Mouse (Mus musculus): ENCODE measurements around the gene Igfbp6. TPM values are rescaled to one million over a fixed set of nuclear protein-coding genes. Genes with fewer than 3 reads are reported as not detected.

The Igfbp6 gene
- total and polyA plus RNA-seq, 3 experiments = 0.38 TPM; not detected in 2

DNA sequence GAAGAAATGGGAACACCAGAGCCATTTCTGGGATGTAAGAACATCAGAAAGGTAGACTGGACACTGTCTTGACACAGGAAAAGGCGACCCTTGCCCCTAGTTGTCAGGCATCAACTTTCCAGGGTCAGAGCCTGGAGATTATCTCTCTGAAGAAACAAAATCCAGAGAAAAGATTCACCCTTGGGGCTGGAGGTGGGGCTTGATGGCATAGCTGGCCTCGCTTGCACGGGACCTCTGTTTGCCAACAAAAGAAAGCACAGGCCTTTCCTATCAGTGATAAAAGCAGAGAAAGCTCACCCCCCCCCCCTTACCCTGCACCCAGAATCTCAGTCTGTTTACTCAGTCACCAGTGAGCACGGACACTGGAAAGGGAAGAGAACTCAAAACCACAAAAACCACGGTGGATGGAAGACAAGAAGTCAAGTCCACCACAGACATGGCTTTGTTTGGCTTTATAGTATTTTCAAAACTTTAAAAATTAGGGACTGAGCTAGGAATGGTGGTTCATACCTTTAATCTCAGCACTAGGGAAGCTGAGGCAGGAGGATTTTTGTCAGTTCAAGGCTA is 48.7 kb downstream of the Igfbp6 start:
- Histone ChIP-seq H3K27me3 (replicated peaks) (peaks cover 2% of the 10 kb centered on the region), H3K9ac (ENCODE audit: insufficient read depth, low read depth) (no peak overlapping the region), H3K79me2 (replicated peaks; ENCODE audit: control insufficient read depth, extremely low read depth, insufficient read depth, poor library complexity, severe bottlenecking) (no peaks in the 10 kb centered on the region), H3K9me3 (replicated peaks; ENCODE audit: low read length) (no peaks in the 10 kb centered on the region), H3K4me2 (ENCODE audit: insufficient read depth, low read depth, poor library complexity, severe bottlenecking) (peak overlapping the region; percentile 2), H3K27ac (ENCODE audit: insufficient read depth, low read depth) (no peak overlapping the region), H3K4me3 (replicated peaks in 1 of 3; ENCODE audit: low read depth in 2 of 3, low read length in 2 of 3, poor library complexity in 1 of 3) (no peak overlapping the region), H3K4me1 (ENCODE audit: control insufficient read depth in 1 of 2, insufficient read depth in 2 of 2) (peaks cover 17 to 59% of the 10 kb centered on the region in 2 experiments), H3K36me3 (replicated peaks in 1 of 2; ENCODE audit: control insufficient read depth in 1 of 2, insufficient read depth in 1 of 2, low read length in 1 of 2) (no peaks in the 10 kb centered on the region)
- TF ChIP-seq GABPA (IDR thresholded peaks at IDR 0.05; ENCODE audit: insufficient replicate concordance, low read depth, low read length) (no peak), ZNF384 (IDR thresholded peaks at IDR 0.05; ENCODE audit: low read depth, low read length) (no peak), MAX (IDR thresholded peaks at IDR 0.05; ENCODE audit: low read length) (no peak), BHLHE40 (IDR thresholded peaks at IDR 0.05; ENCODE audit: low read depth, low read length) (no peak), POLR2AphosphoS2 (IDR thresholded peaks at IDR 0.05; ENCODE audit: low read depth, low read length) (no peak), MAFK (IDR thresholded peaks at IDR 0.05; ENCODE audit: insufficient replicate concordance, low read length) (no peak), EP300 (IDR thresholded peaks at IDR 0.05; ENCODE audit: low read length) (no peak), NRF1 (IDR thresholded peaks at IDR 0.05; ENCODE audit: low read depth, low read length) (no peak), ELF1 (IDR thresholded peaks at IDR 0.05; ENCODE audit: low read depth, low read length) (no peak), PAX5 (IDR thresholded peaks at IDR 0.05; ENCODE audit: low read length) (no peak), MYC (IDR thresholded peaks at IDR 0.05; ENCODE audit: low read depth, low read length) (no peak), MXI1 (IDR thresholded peaks at IDR 0.05; ENCODE audit: low read depth, low read length) (no peak), ZC3H11A (IDR thresholded peaks at IDR 0.05; ENCODE audit: low read depth, low read length) (no peak)
- DNase-seq (ENCODE audit: extremely low read depth) = no peak
- dilution Hi-C loops (cut with MboI; ENCODE audit: extremely low pct_ligation_motif_present, extremely low pct_unique_long_range_greater_than_20kb, low sequenced_read_pairs) = no loop called here
- in situ Hi-C loops (cut with MboI; ENCODE audit: low pct_ligation_motif_present, low pct_unique_long_range_greater_than_20kb, low sequenced_read_pairs) = no loop called here

DNA sequence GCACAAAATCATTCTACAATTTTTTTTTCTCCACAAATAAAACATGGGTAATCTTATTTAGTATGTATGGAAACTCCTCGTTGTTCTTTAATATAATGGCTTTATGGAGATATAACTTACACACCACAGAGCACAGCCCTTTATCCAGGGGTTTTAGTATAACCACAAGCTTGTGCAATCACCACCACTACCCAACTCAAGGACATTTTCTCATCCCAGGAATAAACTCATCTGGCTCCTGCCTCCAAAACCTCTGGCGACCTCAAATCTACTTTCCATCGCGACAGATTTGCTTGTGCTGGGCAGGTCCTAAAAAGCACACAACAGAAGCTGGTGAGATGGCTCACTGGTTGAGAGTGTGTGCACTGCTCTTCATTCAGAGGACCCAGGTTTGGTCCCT is 49.5 kb downstream of the Igfbp6 start:
- in situ Hi-C loops (cut with MboI; ENCODE audit: low pct_ligation_motif_present, low pct_unique_long_range_greater_than_20kb, low sequenced_read_pairs) = no loop called here
- dilution Hi-C loops (cut with MboI; ENCODE audit: extremely low pct_ligation_motif_present, extremely low pct_unique_long_range_greater_than_20kb, low sequenced_read_pairs) = no loop called here
- H3K27ac ChIP-seq (ENCODE audit: insufficient read depth, low read depth) = no peak overlapping the region
- no peak overlapping the region for H3K4me2 ChIP-seq (ENCODE audit: insufficient read depth, low read depth, poor library complexity, severe bottlenecking)
- H3K9ac ChIP-seq (ENCODE audit: insufficient read depth, low read depth) = no peak overlapping the region
- peaks cover 2% of the 10 kb centered on the region for H3K27me3 ChIP-seq (replicated peaks)
- no peak for DNase-seq (ENCODE audit: extremely low read depth)
- H3K4me1 ChIP-seq (ENCODE audit: control insufficient read depth in 1 of 2, insufficient read depth in 2 of 2) = peaks cover 13 to 54% of the 10 kb centered on the region in 2 experiments
- H3K36me3 ChIP-seq (replicated peaks in 1 of 2; ENCODE audit: control insufficient read depth in 1 of 2, insufficient read depth in 1 of 2, low read length in 1 of 2) = no peaks in the 10 kb centered on the region
- TF ChIP-seq GABPA (IDR thresholded peaks at IDR 0.05; ENCODE audit: insufficient replicate concordance, low read depth, low read length) (no peak), NELFE (IDR thresholded peaks at IDR 0.05; ENCODE audit: low read depth, low read length) (no peak), ETS1 (conservative IDR thresholded peaks at IDR 0.05; ENCODE audit: low read depth, low read length) (no peak), MAFK (IDR thresholded peaks at IDR 0.05; ENCODE audit: insufficient replicate concordance, low read length) (no peak), RCOR1 (conservative IDR thresholded peaks at IDR 0.05; ENCODE audit: low read depth, low read length) (no peak), E2F4 (IDR thresholded peaks at IDR 0.05; ENCODE audit: insufficient replicate concordance, low read depth, low read length) (no peak), UBTF (IDR thresholded peaks at IDR 0.05; ENCODE audit: low read depth, low read length) (no peak), POLR2A (IDR thresholded peaks at IDR 0.05; ENCODE audit: low read depth, low read length) (no peak), PAX5 (IDR thresholded peaks at IDR 0.05; ENCODE audit: low read length) (no peak), MYC (IDR thresholded peaks at IDR 0.05; ENCODE audit: low read depth, low read length) (no peak), USF1 (IDR thresholded peaks at IDR 0.05; ENCODE audit: low read depth, low read length) (no peak), TBP (conservative IDR thresholded peaks at IDR 0.05; ENCODE audit: low read depth, low read length) (no peak), CHD2 (IDR thresholded peaks at IDR 0.05; ENCODE audit: low read length) (no peak), ELF1 (IDR thresholded peaks at IDR 0.05; ENCODE audit: low read depth, low read length) (no peak), RAD21 (IDR thresholded peaks at IDR 0.05; ENCODE audit: low read depth, low read length) (no peak), POLR2AphosphoS2 (IDR thresholded peaks at IDR 0.05; ENCODE audit: low read depth, low read length) (no peak)
- no peaks in the 10 kb centered on the region for H3K9me3 ChIP-seq (replicated peaks; ENCODE audit: low read length)
- no peak overlapping the region for H3K4me3 ChIP-seq (replicated peaks in 1 of 3; ENCODE audit: low read depth in 2 of 3, low read length in 2 of 3, poor library complexity in 1 of 3)
- no peaks in the 10 kb centered on the region for H3K79me2 ChIP-seq (replicated peaks; ENCODE audit: control insufficient read depth, extremely low read depth, insufficient read depth, poor library complexity, severe bottlenecking)
